Mouse (Mus musculus) megakaryocyte, embryonic 14.5 days (primary cell): Measurements from ENCODE around the gene Dlg1. TPM values are rescaled to one million over a fixed set of nuclear protein-coding genes. Genes with fewer than 3 reads are reported as not detected.

Experiments
- H3K27me3 ChIP-seq: replicated peaks from 2 replicates; pipeline ENCODE3; 2012; ENCODE audit warnings: inconsistent platforms
- H3K36me3 ChIP-seq: replicated peaks from 2 replicates; pipeline ENCODE3; 2012; ENCODE audit warnings: low read length, inconsistent platforms, mixed read lengths
- H3K4me1 ChIP-seq: 2 replicates; pipeline ENCODE4 v1.6.1; 2012; ENCODE audit warnings: inconsistent platforms
- H3K4me3 ChIP-seq: replicated peaks from 2 replicates; pipeline ENCODE3; 2012; ENCODE audit warnings: moderate library complexity, mild to moderate bottlenecking, inconsistent platforms
- H3K9me3 ChIP-seq: 2 replicates; pipeline ENCODE4 v1.6.1; 2012; ENCODE audit warnings: inconsistent platforms
- FLI1 ChIP-seq: IDR thresholded peaks from 2 replicates; pipeline ENCODE4 v1.6.1; 2012; ENCODE audit warnings: low read length, inconsistent platforms, mixed read lengths
- GATA1 ChIP-seq: IDR thresholded peaks from 3 replicates; pipeline ENCODE4 v1.6.1; 2012; ENCODE audit warnings: mixed read lengths, low read length, inconsistent platforms, borderline replicate concordance
- polyA plus RNA-seq: library from polyadenylated mRNA; stranded (reverse); fragments of >175 nt; gene quantifications from 2 replicates; pipeline ENCODE4 v1.2.3, GENCODE M21; 2012; ENCODE audit warnings: low replicate concordance; ENCODE audit not compliant: insufficient read depth

Dlg1 gene
- polyA plus RNA-seq, 1 experiment: 2.1 TPM

GRCm38 (mm10) chr16:31883302-31883701 lies 220.1 kb downstream of the Dlg1 start:
- no peak for TF ChIP-seq GATA1
- no peak for TF ChIP-seq FLI1
- H3K27me3 ChIP-seq: peaks cover 90% of the 10 kb centered on the region
- H3K9me3 ChIP-seq: no peaks in the 10 kb centered on the region
- no peaks in the 10 kb centered on the region for H3K36me3 ChIP-seq
- H3K4me1 ChIP-seq: peaks cover 26% of the 10 kb centered on the region
- peak overlapping the region; percentile 79 for H3K4me3 ChIP-seq

DNA sequence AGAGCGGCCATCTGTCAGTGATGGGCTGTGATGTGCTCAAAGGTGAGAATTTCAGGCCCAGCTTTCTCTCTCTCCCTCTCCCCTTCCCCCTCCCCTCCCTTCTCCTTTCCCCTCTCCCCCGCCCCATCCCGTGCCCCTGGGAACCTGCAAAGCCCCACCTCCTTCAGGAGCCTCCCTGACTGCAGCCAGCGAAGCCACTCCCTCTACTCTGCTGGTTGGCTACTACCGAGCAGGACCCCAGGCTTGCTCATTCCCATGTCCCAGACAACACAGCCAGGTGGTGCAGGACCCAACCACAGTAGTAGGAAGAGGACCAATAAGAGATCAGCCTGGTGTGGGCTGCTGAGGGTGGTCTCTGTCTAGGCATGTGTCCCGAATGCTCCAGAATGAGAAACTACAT lies 220.7 kb downstream of the Dlg1 start:
- Histone ChIP-seq H3K9me3 (no peaks in the 10 kb centered on the region), H3K4me3 (peak overlapping the region; percentile 79), H3K27me3 (peaks cover 92% of the 10 kb centered on the region), H3K36me3 (no peaks in the 10 kb centered on the region), H3K4me1 (peaks cover 22% of the 10 kb centered on the region)
- TF ChIP-seq GATA1 (no peak), FLI1 (no peak)

DNA sequence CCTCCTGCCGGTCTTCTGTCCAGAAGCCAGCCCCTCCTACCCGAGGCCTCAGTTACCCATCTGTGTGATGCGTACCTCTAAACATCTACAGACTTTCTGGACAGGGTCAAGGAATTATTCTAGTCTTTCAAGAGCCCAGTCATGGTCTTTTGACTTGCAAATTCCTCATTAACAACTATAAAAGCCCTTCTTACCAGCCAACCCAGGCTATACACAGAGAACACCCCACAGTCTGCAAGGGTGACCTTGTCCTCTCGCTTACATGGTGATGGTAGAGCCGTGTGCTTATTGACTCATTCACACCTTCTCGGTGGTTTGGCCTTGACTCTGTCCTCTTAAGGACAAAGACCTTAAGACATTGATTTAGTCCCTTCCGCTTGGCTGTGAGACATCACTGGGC lies 227.7 kb downstream of the Dlg1 start:
- H3K4me3 ChIP-seq: no peak overlapping the region

DNA sequence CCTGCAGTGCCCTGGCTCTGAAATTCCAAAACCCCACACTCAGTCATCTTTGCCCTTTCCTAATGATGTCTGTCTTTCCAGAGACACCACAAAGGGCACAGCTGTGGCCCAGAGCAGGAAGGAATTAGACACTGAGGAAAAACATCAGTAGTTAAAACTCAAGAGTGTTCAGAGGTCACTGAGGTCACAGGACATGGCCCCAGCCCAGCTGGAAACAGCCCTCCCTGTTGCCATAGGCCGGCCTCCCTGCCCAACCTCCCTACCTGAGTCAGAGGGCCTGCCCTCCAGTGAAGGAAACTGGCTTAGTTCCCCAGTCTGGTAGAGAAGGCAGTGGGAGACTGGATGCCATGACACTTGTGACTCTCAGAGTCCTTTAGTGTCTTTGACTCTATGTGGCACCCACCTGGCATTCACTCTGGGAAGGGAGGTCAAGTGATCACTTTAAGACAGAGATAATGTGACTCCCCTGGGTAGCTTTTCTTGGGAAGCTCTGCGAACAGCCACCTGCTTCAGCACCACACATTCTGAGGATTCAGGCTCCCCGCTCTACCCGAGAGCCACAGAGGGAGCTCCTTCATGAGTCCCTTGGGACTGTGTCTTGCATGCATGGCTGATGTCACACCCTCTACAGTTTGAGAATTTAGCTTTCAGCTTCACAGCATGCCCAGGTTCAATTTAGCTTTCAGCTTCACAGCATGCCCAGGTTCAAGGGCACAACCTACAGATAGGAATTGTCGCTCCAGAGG lies 230.3 kb downstream of the Dlg1 start:
- H3K4me3 ChIP-seq: no peak overlapping the region

More for the DNA sequence above, 227.7 kb downstream of the Dlg1 start:
- Histone ChIP-seq H3K9me3 (no peaks in the 10 kb centered on the region), H3K4me1 (no peaks in the 10 kb centered on the region; the same call in 1 of the 2 replicates), H3K27me3 (peaks cover 85% of the 10 kb centered on the region), H3K36me3 (no peaks in the 10 kb centered on the region)
- TF ChIP-seq FLI1 (no peak), GATA1 (no peak)

GRCm38 (mm10) chr16:31896971-31897774 lies 233.9 kb downstream of the Dlg1 start:
- H3K4me1 ChIP-seq: peaks cover 10% of the 10 kb centered on the region
- TF ChIP-seq FLI1 (no peak), GATA1 (no peak)
- H3K4me3 ChIP-seq: peak overlapping the region; percentile 50
- H3K36me3 ChIP-seq: no peaks in the 10 kb centered on the region
- peaks cover 63% of the 10 kb centered on the region for H3K27me3 ChIP-seq
- peaks cover 3% of the 10 kb centered on the region; the same call in 1 of the 2 replicates for H3K9me3 ChIP-seq

More for the DNA sequence above, 230.3 kb downstream of the Dlg1 start:
- no peaks in the 10 kb centered on the region for H3K36me3 ChIP-seq
- peaks cover 77% of the 10 kb centered on the region for H3K27me3 ChIP-seq
- TF ChIP-seq GATA1: no peak
- H3K4me1 ChIP-seq: peaks cover 10% of the 10 kb centered on the region
- H3K9me3 ChIP-seq: no peaks in the 10 kb centered on the region

GRCm38 (mm10) chr16:31898546-31899326 lies 235.5 kb downstream of the Dlg1 start:
- H3K9me3 ChIP-seq: peaks cover 3% of the 10 kb centered on the region; the same call in 1 of the 2 replicates
- H3K4me1 ChIP-seq: peaks cover 10% of the 10 kb centered on the region
- no peak overlapping the region for H3K4me3 ChIP-seq
- peaks cover 58% of the 10 kb centered on the region for H3K27me3 ChIP-seq
- no peak for TF ChIP-seq FLI1
- TF ChIP-seq GATA1: no peak
- no peaks in the 10 kb centered on the region for H3K36me3 ChIP-seq

- H3K4me3 ChIP-seq: no peak overlapping the region
- peaks cover 3% of the 10 kb centered on the region; the same call in 1 of the 2 replicates for H3K9me3 ChIP-seq
- no peaks in the 10 kb centered on the region for H3K36me3 ChIP-seq
- H3K4me1 ChIP-seq: peaks cover 20% of the 10 kb centered on the region
- H3K27me3 ChIP-seq: peaks cover 55% of the 10 kb centered on the region
- no peak for TF ChIP-seq FLI1
- no peak for TF ChIP-seq GATA1
Observed at GRCm38 (mm10) chr16:31901886-31902285, 238.6 kb downstream of the Dlg1 start.

DNA sequence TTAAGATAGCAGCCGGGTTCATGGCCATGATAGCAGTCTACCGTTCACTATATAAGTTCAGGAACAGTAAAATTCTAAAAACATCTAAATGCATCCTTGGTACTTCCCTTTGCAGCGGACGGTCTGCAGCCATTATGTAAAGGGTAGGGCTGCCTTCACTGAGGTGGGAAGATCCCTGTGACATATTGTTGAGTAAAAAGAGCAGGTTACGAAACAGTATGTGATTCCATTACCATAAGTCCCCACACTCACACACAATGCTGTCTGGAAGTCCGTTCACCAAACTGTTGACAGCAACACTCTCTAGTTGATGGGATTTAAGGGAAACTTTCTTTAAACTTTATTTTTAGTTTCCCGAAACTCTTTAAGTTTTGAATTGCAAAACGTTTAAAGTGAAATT lies 240.0 kb downstream of the Dlg1 start:
- no peaks in the 10 kb centered on the region for H3K36me3 ChIP-seq
- peaks cover 3% of the 10 kb centered on the region; the same call in 1 of the 2 replicates for H3K9me3 ChIP-seq
- peaks cover 13% of the 10 kb centered on the region for H3K4me1 ChIP-seq
- H3K4me3 ChIP-seq: no peak overlapping the region
- no peak for TF ChIP-seq FLI1
- no peak for TF ChIP-seq GATA1
- H3K27me3 ChIP-seq: peaks cover 46% of the 10 kb centered on the region

- peaks cover 43% of the 10 kb centered on the region for H3K27me3 ChIP-seq
- no peak overlapping the region for H3K4me3 ChIP-seq
- H3K9me3 ChIP-seq: no peaks in the 10 kb centered on the region
- peaks cover 25% of the 10 kb centered on the region for H3K4me1 ChIP-seq
- H3K36me3 ChIP-seq: no peaks in the 10 kb centered on the region
- no peak for TF ChIP-seq FLI1
- no peak for TF ChIP-seq GATA1
Observed at GRCm38 (mm10) chr16:31905331-31905730, 242.1 kb downstream of the Dlg1 start.
